Mouse (Mus musculus) 3134 (cell line): ENCODE data around the gene Rpl6.

Experiments
- DNase-seq: peaks from one replicate; pipeline ENCODE4 v3.0.0-alpha.2; 2011; ENCODE audit warnings: low spot score; ENCODE audit not compliant: insufficient read length; ENCODE audit errors: extremely low read depth

Rpl6 gene

GRCm38 (mm10) chr5:121251813-121252212, 47.5 kb downstream of the Rpl6 start:
- no peak for DNase-seq

DNA sequence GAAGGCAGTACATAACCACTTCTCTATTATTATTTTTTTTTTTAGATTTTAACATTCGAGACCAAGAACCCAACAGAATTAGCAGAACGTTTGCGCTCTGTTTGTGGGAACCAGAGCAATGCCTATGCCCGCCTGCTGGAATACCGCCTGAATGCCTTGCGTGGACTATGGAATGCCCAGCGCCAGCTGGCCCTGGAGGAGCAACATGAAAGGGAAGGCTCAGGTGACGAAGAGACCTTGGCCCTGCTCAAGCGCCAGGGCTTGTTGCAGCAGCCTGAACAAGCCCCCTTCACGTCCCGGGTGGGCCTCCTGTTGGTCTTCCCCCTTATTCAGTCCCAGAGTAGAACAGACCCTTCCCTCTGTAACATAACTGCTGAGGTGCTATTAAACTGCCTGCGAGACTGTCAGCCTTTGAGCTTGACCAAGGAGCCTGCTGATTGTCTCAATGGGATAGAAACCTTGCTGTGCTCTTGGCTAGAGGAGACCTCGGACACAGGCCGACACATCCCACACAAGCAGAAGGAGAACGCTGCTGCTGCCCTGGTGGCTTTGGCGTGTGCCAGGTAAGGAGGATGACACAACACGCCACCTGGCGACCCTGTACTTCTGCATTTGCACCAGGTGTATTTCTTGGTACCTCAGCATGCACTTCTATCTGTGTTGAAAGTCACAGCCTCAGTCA, 49.7 kb downstream of the Rpl6 start:
- no peak for DNase-seq

DNA sequence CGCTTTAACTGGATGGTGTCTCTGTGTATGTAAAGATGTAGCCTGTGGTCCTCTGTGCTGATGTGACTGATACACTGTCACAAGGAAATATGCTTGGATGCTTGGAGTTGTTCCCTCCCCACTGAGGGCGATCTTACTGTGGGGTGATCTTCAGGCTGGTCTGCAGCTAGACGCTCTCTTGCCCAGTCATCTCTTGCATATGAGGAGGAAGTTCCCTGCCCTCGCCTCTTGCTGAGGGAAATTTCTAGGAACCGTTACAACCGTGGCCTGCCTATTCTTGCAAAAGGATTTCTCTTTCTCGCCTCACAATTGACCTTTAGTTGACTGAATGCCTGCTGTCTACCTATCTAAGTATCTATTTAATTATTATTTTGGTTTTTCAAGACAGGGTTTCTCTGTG, 50.7 kb downstream of the Rpl6 start:
- DNase-seq = no peak
